Mouse (Mus musculus) Muller cell, postnatal 12 days (primary cell): ENCODE measurements around the gene Gpc6.

Source experiments
- DNase-seq: peaks from one replicate; pipeline ENCODE4 v3.0.0-alpha.2; 2015; ENCODE audit errors: inconsistent ontology term

Gpc6 gene

DNA sequence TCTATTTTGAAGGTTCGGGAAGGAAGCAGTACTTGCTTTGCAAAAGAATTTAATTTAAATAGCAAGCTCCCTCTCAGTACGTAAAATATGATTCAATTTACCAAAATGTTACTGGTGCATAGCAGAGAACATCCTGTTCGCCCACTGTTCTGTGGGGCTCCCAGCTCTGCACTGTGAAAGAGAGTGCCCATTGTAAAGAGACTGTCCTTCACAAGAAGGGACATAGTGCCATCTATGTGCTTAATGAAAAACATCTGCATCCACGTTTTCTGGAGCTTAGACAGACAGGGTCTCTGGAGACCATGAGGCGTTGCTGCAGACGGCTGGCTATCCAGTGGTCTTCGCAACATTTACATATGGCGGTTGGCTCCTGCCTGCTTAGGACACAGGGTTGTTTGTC lies 998.6 kb downstream of the Gpc6 start:
- DNase-seq = no peak

DNA sequence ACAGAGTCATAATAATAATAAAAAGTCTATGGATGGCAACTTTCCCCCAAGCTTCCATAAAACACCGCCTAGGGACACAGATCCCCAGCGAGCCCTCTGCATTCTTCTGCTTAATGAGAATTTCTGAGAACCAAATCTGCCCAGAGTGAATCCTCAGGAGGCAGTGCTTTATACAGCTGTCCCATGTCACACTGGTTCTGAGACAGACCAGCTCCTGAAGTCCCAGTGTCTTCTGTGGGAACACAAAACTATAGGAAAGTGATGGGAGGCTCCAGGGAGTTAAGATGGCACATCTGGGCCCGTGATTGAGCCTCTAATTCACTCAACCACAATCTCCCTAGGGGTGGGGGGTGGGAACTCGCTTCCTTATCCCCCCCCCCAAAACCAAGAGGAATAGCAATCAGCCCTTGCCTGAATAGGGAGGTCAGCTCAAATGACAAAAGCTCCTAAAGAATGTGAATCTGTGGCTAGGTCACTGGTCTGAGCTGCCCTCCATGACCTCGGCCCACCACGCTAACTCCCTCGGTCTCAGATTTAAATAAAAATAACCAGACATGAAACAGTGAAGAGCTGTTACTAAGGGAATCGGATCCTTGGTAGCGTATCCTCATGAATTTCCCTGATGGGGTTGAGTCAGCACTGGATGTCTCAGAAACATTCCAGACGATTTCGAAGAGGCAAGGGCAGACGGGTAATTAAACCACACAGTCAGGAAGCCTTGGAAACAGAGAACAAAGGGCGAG lies 1005.2 kb downstream of the Gpc6 start:
- peak; percentile 83 for DNase-seq

DNA sequence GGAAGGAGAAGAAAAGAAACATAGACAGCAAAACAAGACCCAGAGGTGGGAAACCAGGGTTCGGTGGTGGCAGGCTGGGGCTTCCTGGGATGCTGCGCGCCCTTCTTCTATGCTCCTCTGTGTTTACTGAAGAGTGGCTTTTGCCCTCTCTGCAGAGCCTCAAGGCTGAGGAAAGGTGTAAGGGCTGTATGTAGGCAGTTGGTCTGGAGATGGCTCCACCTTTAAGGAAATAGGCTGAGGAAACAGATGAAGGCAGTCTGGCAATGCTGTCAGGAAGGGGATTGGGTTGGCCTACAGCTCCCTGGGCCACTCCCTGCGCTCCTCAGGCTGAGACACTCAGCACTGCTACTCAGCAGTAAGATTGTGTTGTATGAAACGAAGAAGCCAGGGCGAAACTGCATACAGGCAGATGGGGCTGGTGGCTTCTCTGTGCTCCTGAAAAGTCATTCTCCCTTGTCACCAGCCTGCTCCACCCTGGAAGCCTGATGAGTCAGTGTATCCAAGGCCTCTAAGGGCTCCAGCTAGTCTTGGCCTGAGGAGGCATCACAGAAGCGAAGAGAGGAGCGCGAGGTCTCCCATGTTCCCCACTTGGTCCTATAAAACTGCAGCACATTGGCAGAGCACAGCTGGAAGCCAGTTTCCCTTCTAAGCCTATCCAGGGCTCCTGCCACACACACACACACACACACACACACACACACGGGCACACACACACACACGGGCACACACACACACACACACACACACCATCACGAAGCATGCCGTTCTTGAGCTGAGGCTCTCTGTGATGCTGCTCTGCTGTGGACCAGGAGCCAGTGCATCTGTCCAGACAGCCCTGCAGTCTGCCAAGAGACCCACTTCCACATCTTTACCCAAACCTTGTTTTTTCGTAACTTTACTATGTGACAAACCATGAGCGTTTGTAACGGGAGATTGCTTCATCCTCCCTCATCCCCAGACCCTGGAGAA lies 1006.0 kb downstream of the Gpc6 start:
- no peak for DNase-seq

DNA sequence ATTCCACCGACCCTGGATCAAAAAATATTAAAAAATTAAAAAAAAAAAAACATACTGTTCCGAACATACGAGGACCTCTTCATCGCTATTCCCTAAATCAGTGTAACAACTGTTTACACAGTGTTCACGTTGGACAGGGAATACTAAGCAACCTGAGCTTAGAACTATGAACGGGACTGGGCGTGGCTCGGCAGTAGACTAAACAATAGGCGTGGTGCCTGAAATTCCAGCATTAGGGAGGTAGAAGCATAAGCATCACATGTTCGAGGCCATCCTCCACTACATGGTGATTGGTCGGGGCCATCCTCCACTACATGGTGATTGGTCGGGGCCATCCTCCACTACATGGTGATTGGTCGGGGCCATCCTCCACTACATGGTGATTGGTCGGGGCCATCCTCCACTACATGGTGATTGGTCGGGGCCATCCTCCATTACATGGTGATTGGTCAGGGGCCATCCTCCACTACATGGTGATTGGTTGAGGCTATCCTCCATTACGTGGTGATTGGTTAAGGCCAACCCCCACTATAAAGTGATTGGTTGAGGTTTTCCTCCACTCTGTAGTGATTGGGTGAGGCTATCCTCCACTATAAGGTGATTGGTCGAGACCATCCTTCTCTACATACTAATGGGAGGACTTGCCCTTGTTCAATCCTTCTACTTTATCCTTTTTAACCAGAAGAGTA lies 1007.2 kb downstream of the Gpc6 start:
- DNase-seq = no peak

DNA sequence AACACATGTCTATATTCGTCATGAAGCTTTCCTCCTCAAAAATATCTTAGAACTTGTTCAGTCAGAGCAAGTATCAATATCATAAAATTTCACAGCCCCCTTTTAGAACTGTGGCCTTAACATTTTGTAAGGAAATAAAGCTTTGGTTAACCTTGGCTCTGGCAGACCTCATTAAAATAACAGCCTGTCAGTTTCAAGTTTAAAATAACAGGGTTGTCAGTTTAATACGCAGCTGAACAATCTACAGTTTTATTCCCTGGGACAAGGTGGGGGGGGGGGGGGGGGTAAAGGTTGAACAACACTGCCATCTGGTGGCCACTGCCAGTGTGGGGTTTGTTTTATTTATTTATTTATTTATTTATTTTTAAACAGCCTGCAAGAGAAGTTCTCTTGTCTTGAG lies 1013.4 kb downstream of the Gpc6 start:
- DNase-seq = peak; percentile 46

DNA sequence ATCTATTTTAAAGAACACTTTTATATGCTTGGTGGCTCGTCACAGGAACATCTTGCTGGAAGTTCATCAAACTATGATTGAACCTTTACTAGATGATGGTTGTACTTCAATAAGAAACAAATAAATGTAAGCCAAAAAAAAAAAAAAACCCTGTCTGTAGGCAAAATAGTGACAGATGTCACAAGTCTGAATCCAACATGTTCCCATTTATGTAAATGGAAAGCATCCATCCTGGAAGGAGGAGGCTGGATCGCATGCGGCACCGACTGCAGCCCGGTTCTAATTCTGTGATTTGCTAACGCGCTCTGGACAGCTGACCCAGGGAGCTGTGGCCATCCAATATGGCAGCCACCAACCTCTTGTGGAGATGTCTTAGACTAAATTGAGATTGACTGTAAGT lies 1014.4 kb downstream of the Gpc6 start:
- DNase-seq = no peak

DNA sequence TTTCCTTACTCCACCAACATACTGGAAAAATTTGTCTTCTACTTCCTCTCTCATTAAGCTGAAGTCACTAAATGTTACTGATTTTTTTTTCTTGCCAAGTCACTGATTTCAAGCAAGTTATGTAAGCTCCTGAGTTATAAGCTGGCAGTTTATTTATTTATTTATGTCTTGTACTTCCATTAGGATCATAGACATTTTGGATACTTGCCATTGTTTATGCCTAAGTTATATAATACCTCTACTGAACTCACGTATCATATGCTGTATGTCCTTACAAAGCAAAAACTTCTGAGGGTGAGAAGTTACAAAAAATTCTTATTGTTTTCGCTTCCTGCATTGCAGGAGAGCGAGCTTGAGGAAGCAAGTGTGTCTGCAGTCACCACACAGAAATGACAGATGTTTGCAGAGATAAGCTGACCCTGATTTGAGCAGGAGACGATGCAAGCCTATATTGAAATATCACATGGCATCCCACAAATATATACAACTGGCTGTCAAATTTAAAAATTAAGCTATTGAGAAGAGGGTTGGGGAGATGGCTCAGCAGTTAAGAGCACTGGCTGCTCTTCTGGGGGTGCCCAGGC lies 1020.9 kb downstream of the Gpc6 start:
- DNase-seq = no peak

DNA sequence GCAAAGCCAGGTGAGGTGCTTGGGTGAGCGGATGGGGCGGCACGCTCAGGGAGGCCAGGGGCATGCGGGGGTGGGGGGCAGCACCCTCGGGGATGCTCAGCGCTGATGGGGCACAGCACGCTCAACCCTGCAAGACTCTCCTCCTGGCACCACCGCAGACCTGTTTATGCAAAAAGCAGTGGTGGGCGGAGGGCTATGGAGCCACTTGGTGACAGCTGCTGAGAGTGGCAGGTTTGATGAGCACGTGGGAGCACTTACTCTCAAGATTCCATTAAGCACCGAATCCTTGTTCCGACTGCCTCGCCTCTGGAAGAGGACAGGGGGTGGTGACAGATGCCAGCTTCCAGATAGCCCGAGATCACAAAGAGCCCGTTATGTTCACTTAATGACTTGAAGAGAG lies 1026.2 kb downstream of the Gpc6 start:
- no peak for DNase-seq

DNA sequence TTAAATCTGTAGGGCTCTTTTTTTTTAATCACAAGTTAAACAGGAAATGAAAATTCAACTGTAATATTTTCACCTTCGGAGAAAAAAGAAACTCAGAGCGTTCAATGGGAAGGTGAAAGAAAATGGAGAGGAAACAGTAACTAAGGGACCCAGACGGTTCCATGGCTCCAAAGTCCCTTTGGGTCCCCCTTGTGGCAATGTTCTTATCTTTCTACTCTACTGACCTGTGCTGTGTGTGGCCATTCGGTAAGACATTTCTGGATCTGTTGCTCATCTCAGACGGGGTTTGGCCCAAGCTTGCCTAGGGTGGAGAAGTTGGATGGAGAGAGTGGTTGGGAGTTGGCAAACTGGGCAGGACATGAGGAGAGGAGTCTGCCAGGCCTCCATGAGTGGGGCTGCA lies 1026.6 kb downstream of the Gpc6 start:
- no peak for DNase-seq

DNA sequence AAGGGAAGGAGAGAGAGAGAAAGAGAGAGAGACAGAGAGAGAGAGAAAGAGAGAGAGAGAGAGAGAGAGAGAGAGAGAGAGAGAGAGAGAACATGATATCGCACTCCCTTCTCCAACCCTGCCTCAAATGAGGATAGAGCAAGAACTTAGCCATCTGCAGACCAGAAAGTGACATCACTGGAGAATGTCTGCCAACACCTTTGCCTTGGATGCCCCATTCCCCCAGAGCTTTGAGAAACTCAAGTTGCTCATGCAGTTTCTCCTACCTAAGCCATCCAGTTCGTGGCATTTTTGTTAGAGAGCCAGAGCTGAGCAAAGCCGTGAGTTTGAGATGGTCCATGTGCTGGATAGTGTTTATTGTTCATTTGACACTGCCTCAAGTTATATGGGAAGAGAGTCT lies 1030.9 kb downstream of the Gpc6 start:
- no peak for DNase-seq

DNA sequence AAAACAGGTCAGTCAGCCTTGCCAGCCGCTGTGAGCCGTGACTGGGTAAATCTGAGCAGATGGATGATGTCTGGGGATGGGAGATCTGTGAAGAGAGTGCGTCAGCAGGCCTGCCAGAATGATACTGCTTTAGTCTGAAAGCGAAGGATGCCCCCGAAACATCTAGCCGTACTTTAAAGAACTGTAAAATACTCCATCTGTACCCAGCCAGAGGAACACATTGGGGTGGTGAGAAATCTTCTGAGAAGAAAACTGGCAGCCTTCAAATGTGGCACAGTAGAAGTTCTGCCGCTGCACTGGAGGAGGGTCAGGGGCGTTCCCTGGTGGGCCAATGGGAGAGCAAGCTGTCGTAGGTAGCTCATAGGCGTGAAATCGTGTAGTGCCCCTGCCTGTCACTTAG lies 1033.3 kb downstream of the Gpc6 start:
- DNase-seq = no peak

DNA sequence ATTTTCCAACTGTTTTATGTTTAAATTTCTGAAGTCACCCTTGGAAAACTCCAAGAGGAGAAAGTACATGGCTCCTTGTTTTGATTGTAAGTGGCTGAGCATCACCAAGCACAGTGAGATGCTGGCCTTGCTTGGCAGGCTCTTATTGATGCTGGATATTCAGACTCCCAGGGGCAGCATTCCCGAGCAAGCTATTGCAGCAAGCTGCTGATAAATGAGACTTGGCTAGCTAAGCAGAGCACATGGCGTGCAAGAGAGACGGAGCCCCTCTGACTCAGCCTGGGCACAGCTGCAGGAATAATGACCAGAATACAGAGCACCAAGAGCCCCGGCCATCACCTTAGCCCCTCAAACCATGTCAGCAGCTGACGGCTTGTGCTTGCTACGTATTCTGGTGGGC lies 1036.2 kb downstream of the Gpc6 start:
- DNase-seq = peak; percentile 39

DNA sequence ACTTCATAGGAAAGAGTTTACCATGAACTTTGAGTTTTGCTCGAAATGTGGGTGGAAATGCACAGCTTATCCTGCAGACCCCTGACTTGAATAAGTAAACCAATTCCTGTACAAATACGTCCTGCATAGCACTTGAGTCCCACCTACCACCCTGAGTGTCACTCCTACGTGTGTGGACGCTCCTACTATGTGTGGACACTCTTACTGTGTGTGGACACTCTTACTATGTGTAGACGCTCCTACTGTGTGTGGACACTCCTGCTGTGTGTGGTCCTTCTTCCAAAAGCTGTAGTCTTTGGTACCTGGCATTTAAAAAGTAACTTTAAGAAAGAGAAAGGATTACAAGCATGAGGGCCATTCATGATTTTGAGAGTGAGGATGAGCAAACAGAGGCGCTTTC lies 1036.7 kb downstream of the Gpc6 start:
- DNase-seq = no peak

DNA sequence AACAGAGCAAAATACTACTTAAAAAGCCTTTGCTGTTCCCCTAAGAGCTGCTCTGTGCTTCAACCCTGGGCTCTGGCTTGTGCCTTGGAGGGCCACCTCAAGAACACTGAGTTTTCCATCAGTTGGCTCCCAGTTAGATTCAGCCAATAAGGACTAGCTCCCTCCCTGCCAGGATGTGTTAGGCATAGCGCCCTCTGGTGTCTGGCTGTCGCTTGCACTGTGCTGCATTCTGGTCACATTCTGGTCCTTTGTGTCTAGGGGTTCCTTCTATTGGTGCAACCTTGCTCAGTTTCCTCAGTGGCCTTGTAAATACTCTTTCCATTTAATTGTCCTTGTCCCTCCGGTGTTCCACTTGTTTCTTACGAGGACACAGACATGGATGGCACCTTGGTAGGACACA lies 1037.3 kb downstream of the Gpc6 start:
- no peak for DNase-seq

DNA sequence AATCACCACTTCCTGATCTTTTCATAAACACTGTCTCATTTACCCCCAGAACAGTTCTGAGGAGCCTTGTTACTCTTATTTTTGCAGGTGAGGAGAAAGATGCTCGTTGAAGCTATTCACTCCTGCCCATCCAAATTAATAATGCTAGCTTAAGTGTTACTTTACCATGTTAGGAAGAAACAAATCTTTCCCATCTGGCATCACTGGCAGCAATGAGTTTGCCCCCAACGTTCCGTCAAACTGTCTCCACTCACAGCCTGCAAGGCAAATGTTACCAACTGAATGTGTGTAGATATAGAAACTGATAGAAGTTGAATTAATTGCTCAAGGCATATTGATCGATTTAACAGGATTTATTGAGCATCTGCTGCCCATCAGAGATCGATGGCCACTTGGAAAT lies 1047.5 kb downstream of the Gpc6 start:
- no peak for DNase-seq

DNA sequence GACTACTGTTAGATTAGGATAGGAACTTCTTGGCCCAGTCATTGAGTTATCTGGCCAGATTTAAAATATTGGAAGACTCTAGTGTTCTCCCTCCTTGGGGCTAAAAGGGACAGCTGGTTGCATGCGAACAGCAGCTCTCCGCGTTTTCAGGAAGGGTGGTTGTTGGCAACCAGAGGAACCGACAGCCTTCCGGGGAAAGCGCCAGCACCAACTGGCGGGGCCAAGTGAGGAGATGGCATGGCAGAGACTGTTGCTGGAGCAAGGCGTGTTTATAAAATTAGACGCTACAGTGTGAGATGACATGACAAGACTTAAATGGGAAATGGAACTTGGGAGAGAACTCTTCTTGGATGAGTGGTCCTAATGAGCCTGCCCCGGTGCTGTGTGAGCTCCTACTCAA lies 1056.4 kb downstream of the Gpc6 start:
- DNase-seq = no peak

DNA sequence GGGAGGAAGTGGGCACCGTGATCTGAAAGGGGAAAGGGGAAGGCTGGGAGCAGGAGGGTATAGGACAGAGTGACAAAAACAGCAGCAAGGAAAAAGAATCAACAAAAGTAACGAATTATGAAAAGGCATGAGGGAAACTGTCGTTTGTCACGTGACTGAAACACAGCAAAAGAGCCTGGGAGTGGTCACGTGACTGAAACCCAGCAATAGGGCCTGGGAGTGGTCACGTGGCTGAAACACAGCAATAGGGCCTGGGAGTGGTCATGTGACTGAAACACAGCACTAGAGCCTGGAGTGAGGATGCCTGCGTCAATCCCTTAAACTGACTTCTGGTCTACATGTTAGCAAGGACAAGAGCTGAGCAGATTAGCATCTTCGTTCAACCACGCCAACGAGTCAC lies 1063.3 kb downstream of the Gpc6 start:
- no peak for DNase-seq

DNA sequence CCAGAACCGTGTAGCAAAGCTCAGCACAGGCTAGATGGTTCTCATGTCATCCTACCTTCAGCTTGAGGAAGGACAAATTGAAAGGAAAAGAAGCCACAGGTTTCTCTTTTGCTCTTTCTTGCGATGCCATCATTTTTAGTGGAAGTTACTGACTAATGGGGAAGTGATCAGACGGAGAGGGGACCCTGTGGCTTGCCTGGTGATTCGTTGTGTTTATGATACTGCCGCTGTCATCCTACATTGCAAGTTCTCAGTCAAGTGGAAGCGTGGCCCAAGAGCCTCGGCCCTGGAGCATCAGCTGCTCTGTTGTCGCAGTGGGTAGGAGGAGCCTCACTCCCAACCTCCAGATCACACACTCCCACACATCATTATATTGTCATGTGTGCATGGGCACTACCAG lies 1065.1 kb downstream of the Gpc6 start:
- no peak for DNase-seq

DNA sequence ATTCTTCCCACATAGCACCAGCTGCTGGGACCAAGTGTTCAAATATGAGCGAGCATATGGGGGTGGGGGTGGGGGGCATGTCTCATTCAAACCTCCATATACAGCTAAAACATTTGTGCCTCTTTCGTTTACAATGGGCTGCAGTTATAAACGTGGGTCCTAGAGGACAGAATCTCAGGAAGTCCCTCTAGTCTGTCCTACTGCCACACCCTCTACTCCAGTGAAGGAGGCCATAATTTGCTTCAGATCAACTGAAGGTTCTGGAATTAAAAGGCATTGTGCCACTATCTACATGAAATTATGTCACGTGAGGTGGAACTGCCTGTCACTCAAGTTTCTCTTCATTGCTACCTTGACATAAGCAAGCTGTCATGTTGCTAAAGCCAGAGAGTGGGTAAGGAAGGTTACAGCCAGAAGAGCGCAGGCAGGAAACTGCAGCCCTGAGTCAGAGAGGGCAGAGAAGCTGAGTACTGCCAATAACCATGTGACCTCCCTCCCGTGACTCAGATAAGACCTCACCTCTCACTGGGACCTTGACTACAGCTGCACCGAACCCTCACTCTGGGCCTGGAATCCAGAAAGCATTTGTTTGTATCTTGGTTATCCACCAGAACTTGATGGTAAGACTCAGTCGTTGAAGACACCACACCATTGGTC lies 1067.6 kb downstream of the Gpc6 start:
- no peak for DNase-seq

DNA sequence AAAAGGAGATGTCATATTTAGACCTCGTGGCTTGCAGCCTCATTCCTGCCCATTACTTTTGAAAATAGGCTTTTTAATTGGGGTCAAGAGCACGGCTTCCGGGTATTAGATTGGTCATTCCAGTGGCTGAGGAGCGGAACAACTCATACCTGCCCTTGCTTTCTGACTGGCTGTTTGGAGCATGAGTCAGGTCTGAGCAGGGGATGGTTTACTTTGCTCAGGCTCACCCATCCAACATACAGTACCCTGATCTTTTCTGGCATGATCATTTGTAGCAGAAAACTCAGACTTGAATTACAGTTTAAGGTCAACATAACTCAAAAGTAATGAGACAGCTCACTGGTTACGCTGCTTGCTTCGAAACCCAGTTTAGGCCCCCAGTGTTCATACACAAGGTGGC lies 1068.7 kb downstream of the Gpc6 start:
- DNase-seq = peak; percentile 16

DNA sequence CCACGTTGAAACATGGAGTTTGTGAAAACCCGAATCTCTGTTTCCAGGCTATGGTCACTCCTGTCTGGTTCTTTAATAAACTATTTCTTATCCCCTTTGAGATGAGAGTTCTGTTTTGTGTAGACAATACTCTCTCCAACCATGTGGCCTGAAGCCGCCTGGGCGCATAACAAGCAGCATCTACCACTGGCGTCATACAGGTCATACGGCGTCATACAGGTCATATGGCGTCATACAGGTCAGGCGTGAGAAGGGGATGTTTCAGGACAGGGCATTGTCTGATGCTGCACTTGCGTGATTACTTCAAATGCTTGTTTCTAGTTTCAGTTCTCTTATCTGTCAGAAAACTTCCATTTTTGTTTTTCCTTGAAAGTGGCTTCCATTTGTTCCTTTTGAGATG lies 1079.3 kb downstream of the Gpc6 start:
- DNase-seq = no peak

DNA sequence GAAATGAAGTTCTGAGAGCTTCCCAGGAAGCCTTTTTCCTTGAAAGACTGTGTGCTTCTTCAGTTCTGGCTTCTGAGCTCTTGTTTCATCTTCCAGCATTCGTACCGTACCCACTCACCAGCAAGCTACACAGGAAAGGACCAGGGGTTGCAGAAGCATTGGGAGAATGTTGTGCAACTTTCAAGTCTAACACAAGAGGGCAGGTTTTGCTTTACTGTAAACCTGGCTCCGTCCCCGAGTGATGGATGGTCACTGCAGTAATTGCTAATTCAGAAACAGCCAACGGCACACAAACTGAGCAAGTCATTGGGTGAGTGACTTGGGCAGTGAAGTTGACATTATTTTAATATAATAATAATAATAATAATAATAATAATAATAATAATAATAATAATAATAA lies 1080.6 kb downstream of the Gpc6 start:
- DNase-seq = peak; percentile 33
